Mouse (Mus musculus) c-Kit-negative CD71-positive TER-119-positive erythroid progenitor cells, embryonic 14.5 days (primary cell): ENCODE data around the gene Ppdpf.
"Not testable (repeated sequence)": the region's sequence is repeated elsewhere in the genome, so short reads cannot be mapped to it uniquely, and the experiment has no call there.

Experiments
- DNase-seq: peaks from one replicate; pipeline ENCODE4 v3.0.0-alpha.2; 2013; ENCODE audit warnings: low read depth, low spot score

Ppdpf gene

GRCm38 (mm10) chr2:181159091-181159514, 27.9 kb upstream of the Ppdpf start:
- DNase-seq: no peak

DNA sequence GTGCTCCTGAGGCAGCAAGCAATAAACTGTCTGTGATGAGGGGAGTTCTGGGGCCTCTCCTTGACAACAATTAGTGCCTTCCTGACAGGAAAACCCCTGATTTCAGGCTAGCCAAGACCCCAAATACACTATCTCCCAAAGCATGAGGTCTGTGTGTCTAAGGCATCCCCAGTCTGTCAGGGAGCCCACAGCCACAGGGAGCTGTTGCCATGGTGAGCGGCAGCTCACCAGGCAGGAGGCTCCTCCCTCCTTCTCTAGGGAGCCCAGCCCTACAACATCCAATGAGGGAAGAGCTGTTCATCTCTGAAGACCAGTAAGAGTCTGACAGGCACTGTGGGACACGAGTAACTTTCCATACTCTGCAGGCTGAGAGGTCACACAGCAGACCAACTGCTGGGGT, 27.3 kb upstream of the Ppdpf start:
- no peak for DNase-seq

- DNase-seq: no peak
These were observed 26.2 kb upstream of the Ppdpf start for GRCm38 (mm10) chr2:181160821-181161220.

DNA sequence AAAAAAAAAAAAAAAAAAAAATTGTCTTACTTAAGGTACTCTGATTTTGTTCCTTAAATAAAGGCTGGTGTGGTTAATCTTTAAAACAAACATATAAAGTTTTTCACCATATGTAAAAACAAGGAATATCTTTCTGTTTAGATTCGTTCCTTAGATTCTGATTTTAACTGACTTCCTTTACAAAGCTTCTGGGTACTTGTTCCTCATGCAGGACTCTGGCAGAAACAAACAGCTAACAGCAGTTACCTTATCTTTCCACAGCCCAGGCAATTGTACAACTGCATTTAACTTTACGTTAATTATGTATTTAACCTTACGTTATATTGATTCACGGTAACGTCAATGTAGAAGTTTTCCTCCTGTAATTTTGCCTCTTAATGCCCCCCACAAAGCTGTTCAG, 20.6 kb upstream of the Ppdpf start:
- no peak for DNase-seq

DNA sequence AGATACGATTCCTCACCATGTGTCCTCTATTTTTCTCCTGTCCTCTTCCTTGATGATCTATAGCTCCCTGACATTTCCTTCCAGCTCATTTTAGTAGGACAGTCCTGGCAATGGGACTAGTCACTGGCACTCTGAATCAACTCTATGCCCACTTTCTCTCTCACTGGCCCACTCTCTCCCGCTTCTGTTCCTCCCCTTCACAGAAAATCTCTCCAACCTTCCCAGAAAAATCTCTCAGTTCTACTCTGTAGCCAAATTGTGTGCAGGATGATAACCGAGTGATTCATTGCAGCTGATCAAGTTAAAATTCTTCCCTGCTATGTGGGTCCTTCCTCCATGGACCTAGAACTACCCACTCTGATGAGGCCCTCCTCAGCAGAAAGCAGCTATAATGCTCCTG, 12.4 kb upstream of the Ppdpf start:
- DNase-seq: no peak

- no peak for DNase-seq
These were observed 9.0 kb upstream of the Ppdpf start for GRCm38 (mm10) chr2:181178015-181178414.

GRCm38 (mm10) chr2:181178471-181178870, 8.6 kb upstream of the Ppdpf start:
- no peak for DNase-seq

DNA sequence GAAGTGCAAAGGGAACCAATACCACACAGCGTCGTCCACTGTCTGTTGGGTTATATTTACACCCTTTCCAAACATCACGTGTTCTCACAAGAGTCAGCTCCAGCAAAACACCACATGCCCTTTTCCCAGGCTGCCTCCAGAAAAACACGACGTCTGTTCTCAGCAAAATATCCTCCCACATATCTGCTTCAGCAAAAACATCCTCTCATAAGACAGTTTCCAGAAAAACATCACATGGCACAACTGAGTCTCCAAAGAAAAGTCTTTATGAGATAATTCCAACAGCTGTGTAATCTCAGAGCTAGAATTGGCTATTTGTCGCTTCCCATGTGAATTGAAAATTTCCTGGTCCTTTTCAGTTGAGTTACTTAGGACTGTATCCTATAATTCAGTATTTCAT, 6.1 kb upstream of the Ppdpf start:
- no peak for DNase-seq

- peak; percentile 77 for DNase-seq
These were observed 412 bp upstream of the Ppdpf start for GRCm38 (mm10) chr2:181186635-181187034.

- DNase-seq: no peak
These were observed 1.6 kb downstream of the Ppdpf start for GRCm38 (mm10) chr2:181188681-181189080.

DNA sequence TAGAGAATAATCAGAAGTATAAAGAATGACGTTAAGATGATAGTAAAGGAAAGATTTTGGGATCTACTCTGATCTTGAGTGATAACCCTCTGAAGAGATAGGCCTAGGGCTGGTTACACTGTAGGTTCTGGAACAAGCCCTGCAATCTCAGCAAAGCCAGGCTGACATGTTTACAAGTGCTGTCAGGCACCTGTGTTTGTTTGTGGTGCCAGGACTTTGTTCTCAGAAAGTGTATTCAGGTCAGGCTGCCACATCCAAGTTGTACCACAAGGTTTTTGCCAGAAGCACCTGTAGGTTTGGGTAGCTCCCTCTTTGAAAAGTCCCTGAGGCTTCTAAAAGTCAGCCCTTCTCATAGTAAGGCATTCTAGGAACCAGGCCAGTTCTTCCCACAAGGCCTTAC, 2.3 kb downstream of the Ppdpf start:
- DNase-seq: no peak

- DNase-seq: not testable (repeated sequence)
These were observed 4.3 kb downstream of the Ppdpf start for GRCm38 (mm10) chr2:181191385-181191784.

GRCm38 (mm10) chr2:181191936-181192335, 4.9 kb downstream of the Ppdpf start:
- DNase-seq: no peak

- DNase-seq: no peak
These were observed 6.0 kb downstream of the Ppdpf start for GRCm38 (mm10) chr2:181193044-181193443.

- no peak for DNase-seq
These were observed 9.7 kb downstream of the Ppdpf start for GRCm38 (mm10) chr2:181196628-181197300.

GRCm38 (mm10) chr2:181201606-181202005, 14.6 kb downstream of the Ppdpf start:
- no peak for DNase-seq

DNA sequence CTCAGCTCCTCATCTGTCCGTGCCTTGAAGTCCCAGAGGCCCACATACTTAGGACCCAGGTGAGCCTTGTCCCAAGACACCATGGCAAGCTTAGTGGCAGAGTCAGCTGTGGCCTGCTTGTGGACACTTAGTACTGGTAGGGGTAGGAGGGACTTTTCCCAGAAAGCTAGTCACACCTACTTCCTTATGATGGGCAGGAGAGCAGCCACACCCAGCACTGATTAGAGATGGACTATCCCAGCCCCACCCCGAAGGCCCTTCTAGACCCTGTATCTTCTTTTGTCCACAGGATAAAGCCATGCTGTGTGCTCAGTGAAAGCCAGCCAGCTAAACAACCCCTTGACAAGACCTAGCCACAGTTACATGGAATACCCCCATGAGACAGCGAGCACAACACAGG, 15.4 kb downstream of the Ppdpf start, which contains the start of gene Ptk6:
Gene Ptk6 (minus strand): TSS at position 368 of the 400 bp plus-strand sequence.
- no peak for DNase-seq

DNA sequence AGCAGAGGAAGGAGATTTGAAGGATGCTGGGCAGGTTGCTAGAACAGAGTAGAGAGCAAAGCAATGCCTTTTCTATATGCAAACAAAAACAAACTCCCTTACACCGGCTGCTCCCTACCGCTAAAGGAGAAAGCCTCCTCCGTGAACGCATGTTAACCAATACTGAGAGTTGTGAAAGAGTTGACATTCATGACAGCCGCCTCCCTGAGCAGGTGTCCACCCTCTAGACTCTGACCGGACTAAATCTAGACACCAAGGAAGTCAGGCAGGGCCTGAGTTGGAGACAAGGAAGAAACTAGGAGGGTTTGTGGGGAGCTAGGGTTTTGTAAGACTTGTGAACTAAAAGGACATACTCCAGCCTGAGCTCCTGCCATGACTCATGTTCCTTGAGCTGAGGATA, 15.8 kb downstream of the Ppdpf start:
- DNase-seq: no peak

DNA sequence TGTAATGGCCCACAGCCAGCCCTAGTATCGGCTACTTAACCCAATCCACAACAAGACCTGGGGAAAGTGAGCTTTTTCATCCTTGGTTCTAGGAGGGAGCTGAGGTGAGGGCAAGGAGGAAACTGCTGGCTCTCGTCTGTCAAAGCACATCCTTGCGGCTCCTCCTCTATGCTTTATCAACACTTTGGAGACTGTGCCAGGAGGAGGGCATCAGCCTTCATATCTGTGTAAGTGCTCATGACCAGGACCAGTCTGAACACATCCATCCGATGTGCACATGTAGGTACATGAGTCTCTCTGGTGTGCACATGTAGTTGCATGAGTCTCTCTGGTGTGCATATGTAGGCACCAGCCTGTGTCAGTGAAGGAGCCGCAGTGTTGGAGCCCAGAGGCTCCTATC, 18.6 kb downstream of the Ppdpf start:
- DNase-seq: peak; percentile 33

DNA sequence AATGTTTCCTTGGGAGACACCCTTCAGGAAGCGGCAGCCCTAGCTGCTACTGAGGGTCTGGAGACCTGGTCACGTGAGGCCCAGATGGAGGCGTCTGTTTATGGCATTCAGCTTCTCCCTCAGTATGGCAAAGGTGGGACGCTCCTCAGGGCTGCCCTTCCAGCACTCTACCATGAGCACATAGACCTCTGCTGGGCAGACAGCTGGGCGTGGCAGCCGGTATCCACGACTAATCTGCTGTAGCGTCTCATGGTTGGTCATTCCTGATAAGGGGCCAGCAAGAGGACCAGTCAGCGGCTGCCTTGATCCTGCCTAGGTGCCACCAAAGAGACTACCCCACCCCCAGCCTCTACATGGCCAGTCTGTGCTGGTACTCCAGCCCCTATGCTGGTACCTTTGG, 19.1 kb downstream of the Ppdpf start:
- DNase-seq: peak; percentile 65

GRCm38 (mm10) chr2:181212389-181213020, 25.5 kb downstream of the Ppdpf start:
- no peak for DNase-seq

- DNase-seq: no peak
These were observed 26.0 kb downstream of the Ppdpf start, which contains the start of gene Srms for GRCm38 (mm10) chr2:181213021-181213445. Srms (minus strand) TSS chr2:181213185.

GRCm38 (mm10) chr2:181216037-181216436, 29.0 kb downstream of the Ppdpf start:
- no peak for DNase-seq
